Mouse (Mus musculus) C2C12 (cell line): ENCODE data around the gene Sorcs2.

Experiments used
- CTCF ChIP-seq: IDR thresholded peaks from one replicate; pipeline ENCODE4 v1.5.1; 2011; ENCODE audit not compliant: control insufficient read depth, insufficient read depth, insufficient read length
- MAX ChIP-seq: IDR thresholded peaks from one replicate; pipeline ENCODE4 v1.6.1; 2011; ENCODE audit warnings: mild to moderate bottlenecking, control low read depth

DNA sequence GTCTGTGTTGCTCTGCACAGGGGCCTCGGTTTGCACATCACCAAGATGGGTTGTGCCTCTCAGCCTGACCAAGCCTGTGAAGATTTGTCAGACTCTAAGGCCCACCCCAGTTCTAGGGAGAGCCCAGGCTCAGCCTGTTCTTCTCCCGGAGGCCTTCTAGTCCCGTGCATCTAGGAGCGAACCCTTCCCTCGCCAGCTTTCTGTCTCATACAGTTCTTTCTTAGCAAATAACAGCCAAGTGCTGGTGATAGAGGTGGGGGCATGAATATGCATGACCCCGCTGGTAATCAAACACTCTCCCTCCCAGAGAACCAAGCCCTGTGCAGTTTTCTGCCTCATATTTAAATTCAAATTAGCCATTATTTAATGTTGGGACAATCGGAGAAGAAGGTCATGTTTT lies 282.4 kb downstream of the Sorcs2 start:
- TF ChIP-seq MAX = no peak
- TF ChIP-seq CTCF = no peak
